Mouse (Mus musculus) lung, adult 10 weeks (tissue): ENCODE data around the gene Rnf224. TPM values are rescaled to one million over a fixed set of nuclear protein-coding genes. Genes with fewer than 3 reads are reported as not detected.

Source experiments
- polyA plus RNA-seq: library from polyadenylated mRNA; stranded (reverse); fragments of 350-450 nt; fragmentation: Illumina TruSeq; extraction: RNeasy Lipid Tissue Mini Kit (QIAGEN cat#74804); gene quantifications from one replicate; pipeline ENCODE4 v1.2.3, GENCODE M21; 2014; ENCODE audit warnings: low read depth, low replicate concordance; ENCODE audit not compliant: insufficient read depth

Gene Rnf224
- polyA plus RNA-seq, result not detected

DNA sequence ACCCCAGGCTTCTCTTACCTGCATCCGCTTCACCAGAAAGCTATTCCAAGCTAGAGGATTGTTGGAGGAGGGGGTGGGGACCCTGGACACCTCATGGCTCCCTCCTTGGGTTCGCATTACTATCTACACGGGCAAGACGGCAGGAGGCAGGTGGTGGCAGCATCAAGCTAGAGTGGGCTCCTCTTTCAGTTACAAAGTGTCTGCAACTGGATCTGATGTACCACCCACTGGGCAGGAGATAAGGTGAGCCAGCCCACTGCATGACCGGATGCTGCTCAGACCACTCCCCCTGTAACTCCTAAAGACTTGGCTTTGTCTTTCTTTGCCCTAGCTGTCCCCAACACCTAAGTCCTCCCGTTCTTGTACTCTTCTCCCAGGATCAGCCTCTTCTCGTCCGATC, at the start of gene Rnf224:
Gene Rnf224, minus strand, starts transcription at position 174 of the 400 bp plus-strand sequence.

DNA sequence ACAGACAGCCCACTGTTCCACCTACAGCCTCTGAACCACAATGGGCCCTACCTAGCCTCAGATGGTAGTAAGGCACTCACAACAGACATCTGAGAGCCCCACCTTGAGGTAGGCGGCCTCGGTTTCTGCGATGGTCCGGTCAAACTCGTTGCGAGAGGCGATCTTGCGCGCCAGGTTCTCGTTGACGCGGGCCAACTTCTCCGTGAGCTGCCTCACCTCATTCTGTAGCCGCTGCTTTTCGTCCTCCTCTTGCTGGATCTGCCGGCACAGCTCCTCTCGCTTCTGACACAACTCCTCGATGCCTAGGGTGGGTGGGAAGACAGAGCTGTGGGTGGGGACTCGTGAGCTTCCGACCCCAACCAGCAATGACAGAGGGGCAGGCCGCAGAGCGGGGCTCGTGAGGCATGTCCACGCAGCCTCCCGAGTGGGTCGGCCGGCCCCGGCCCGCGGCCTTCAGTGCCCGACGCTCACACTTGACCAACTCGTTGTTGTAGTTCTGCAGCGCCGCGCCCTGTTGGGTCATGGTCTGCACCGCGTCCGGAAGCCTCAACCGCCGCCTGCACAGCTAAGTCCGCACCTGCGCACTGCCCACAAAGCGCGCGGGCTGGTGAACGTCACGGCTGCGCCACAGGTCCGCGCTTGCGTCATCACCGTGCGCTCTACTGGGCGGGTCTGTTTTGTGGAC, 35.4 kb upstream of the Rnf224 start, which contains the start of the genes Ssna1 and Anapc2:
Gene Ssna1, minus strand, starts transcription at position 612 of the 685 bp plus-strand sequence.
Gene Anapc2, plus strand, starts transcription at position 652 of the 685 bp plus-strand sequence.

DNA sequence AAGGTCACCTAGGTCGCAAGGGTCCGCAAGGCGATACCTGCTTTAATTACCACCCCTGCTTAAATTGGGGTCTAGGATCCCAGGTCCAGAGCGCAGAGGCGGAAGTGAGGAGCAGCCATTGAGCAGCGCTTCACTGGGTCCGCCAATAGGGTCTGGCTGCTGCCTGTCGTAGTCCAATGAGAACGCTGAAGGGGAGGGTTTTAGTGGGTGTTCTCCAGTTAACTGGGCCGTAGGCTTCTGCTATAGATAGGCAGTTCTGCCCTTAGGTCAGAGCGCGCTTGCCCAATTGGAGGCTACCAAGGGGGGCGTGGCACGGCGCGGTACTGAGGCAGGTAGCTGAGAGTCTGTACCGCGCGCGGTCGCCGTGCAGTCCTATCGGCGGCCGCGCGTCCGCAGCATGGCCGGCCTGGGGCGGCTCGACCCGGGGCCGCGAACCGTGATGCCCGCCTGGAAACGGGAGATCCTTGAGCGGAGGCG, 25.7 kb upstream of the Rnf224 start, which contains the start of gene Tprn:
Gene Tprn, plus strand, starts transcription at position 328 of the 477 bp plus-strand sequence.

DNA sequence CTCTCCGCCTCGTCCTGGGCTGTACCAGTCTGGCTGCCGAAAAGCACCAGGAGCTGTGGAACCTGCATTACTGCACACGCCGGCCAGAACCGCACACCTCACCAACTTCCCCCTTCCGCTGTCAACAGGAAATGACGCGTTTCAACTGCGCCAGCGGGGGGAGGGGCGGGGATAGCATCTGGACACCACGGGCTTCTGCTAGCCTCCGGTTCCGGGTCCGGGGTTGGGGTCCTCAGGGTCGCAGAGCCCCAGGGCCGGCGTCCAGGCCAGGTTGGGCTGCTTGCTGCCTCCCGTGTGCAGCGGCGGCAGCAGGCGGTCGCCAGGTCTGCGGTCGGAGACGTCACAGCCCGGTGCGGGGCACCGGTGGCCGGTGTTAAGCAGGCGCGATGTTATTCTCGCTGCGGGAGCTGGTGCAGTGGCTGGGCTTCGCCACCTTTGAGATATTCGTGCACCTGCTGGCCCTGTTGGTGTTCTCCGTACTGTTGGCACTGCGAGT, 18.7 kb upstream of the Rnf224 start, which contains the start of gene Tmem203:
Gene Tmem203, plus strand, starts transcription at position 156 of the 496 bp plus-strand sequence.

DNA sequence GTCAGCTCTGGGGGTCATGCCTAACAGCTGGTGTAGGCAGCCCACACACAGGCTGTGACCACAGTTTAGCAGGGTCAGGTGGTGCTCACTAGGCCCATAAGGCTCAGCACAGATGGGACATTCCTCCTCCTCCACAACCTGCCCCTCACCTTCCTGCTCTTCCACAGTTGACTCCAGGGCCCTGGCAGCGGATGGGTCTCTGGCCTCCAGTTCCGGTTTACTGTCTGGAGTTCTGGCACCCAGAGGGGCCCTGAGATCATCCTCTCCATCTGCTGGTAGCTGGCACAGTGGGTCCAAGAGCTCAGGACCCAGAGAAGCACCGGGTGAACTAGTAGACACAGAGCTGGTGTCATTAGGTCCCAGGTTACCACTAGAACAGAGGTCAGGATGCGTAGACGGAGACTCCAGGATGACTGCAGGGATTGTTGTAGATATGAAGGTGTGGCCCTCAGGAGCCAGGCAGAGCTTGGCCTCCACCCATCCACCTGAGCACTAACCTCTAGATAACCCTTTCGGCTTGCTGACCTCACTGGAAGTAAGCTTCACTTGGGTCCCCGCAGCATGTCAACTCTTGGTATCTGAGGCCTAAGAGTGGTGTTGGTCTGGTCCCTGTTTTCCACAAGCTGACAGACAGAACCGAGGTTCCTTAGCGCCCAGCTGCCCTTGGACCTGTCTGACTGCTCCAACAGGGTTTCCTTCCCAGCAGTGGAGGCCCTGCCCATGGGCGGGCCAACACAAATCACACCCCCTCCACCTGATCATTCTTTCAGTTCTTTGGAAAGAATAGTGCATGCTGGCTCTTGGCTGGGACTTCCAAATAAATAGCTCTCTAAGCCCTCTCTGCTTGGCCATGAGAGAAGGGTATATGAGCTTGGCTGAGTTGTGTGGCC, 9.8 kb upstream of the Rnf224 start, which contains the start of gene AL732309.1:
Gene AL732309.1, minus strand, starts transcription at position 681 of the 890 bp plus-strand sequence.

DNA sequence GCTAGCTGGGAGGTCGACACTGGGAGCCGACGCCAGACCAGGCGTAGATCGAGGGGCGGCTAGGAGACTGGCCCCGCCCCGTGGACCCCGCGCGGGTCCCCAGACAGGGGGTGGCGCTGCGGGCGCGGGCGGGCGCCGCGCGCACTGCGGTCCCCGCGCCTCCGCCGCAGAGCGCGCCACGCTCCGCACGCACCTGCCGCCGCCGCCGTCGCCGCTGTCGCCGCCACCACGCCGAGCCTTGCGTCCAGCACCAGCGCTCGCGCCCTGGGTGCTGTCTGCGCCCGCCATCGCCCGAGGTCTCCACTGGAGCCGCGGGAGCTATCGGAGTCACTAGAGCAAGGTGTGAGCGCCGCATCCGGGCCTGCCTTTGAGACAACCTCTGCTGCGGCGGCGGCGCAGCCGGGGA, 5.5 kb upstream of the Rnf224 start, which contains the start of the genes Rnf208 and Cysrt1:
Gene Rnf208, plus strand, starts transcription at position 155 of the 406 bp plus-strand sequence.
Gene Cysrt1, minus strand, starts transcription at position 352 of the 406 bp plus-strand sequence.

DNA sequence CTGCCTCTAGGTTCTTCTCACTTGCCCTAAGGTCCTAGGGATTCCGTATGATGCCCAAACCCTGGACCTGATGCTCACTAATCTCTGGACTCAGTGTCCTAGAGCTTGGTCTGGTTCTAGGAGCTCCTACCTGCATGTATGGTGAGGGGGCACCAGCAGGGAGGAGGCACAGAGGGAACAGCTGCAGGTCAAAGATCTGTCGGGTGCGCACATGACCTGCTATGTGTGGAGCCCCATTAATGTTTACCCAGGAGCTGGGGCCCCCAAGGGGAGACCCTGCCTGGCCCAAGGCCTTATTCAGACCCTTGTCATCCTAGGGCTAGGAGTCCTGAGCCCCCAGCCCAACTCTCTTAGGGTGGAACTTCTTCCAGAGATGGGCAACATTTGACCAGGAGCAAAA, 2.5 kb downstream of the Rnf224 start, which contains the start of gene Slc34a3:
Gene Slc34a3, minus strand, starts transcription at position 315 of the 400 bp plus-strand sequence.

DNA sequence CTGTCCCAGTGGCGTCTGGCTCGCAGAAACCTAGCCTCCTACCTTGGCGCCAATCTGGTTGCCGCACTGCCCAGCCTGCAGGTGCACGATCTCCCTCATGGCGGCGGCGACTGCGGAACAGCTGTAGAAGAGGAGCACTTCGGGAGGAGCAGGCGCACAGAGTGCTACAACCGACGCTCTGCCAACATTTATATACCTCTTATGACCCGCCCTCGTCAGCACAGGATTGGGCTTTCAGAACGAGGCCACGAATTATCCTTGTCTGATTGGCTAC, 12.2 kb downstream of the Rnf224 start, which contains the start of gene Tubb4b:
Gene Tubb4b, minus strand, starts transcription at position 211 of the 274 bp plus-strand sequence.

DNA sequence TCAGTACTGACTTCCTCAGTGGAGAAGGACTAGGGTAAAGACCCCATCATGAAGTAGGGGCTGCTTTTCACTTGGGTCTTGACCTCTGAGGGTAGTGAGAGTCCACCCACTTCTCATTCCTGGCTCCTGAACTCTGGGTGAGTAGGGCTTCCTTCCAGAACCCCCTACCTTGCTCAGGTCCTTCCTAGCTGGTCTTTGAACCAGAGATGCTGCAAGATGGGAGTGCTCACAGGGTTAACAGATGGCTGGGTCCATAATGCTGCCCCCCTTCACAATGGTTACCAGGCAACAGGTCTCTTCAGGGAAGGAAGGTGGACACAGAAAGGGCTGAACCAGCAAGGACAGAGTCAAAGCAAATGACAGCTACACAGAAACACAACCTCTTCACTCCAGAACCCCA, 18.1 kb downstream of the Rnf224 start, which contains the start of gene Fam166a:
Gene Fam166a, plus strand, starts transcription at position 301 of the 400 bp plus-strand sequence.

DNA sequence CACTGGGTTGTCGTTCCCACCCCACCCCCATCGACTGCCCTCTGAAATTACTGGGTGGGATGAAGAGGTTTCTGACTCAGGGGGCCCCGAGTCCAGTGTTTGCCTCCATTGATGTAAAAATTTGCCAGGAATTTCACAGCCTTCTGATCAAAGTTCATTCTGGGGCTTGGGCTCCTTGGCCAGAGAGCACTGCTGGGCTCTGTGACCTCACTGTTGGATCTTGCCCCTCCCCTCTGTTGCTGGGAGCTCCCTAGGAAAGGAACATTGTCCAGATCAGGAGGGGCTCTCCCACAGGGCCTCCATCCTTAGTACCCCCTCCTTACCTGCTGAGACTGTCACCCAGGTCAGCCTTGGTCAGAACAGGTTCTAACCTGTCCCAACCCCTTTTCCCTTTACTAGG, 22.1 kb downstream of the Rnf224 start, which contains the start of gene Stpg3:
Gene Stpg3, minus strand, starts transcription at position 194 of the 400 bp plus-strand sequence.

DNA sequence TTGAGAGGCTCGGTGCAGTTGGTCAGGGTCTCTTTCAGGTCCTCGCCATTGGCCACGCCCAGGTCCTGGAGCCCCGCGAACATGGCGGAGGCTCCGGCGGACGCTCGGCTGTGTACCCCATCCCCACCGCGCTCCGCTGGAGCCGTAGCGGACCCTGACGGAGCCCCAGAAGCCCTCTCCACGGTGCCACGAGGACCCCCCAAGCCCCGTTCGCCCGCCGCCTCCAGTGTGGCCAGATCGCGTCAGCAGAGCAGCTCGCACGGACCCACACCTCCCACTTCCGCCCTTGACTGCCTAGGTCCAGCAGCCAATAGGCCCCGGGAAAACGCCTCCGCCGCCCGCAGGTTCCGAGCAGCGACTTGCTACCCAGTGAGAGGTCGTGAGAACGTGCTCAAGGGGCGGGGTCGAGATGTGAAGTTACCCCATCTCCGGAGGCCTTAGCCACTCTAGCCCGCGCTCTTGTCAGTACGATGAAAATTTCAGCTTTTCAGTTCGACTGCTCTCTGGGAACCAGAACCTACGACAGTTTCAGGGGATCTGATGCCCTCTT, 25.4 kb downstream of the Rnf224 start, which contains the start of gene Nelfb:
Gene Nelfb, minus strand, starts transcription at position 369 of the 550 bp plus-strand sequence.

DNA sequence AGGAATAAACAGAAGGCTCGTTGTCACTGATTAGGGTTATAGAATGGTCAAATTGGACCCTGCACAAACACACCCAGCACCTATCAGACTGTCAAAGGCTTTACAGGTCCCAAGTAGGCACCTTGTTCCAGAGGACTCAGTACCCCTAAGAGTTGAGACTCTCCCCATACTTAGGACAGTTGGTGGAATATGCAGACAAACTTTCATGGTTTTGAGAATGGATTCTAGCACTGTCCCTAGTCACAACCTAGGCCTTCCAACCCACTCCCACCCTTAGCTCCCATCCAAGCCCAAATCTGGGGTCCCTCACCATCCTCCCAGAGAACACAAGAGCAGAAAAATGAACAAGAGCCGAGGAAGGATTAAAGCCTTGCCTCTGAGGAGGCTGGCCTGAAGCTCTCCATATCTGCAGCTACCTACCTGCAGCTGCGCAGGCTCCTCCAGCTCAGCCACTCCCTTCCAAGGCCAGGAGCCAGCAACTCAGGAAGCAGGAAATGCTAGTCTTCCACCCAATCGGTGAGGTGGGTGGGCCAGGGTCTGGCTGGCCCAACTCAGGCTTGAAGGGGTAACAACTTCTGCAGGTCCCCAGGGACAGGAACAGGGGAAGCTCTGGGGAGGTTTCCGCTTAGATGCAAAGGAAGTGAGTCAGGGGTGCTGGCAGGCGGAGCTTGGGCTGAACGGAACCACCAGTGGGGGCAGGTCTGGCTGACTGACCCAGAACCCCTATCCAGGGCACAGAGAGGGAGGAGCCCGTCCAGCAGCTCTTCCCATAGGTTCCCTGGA, 40.2 kb downstream of the Rnf224 start, which contains the start of gene Tor4a:
Gene Tor4a, minus strand, starts transcription at position 715 of the 783 bp plus-strand sequence.

Other genes with a start within 250 kb of the Rnf224 start
- gene Nsmf, start 182.4 kb downstream of the Rnf224 start, polyA plus RNA-seq, result 29.3 TPM
- 2.4 TPM for gene Entpd8, start 156.5 kb downstream of the Rnf224 start, polyA plus RNA-seq
- gene Noxa1, start 141.6 kb downstream of the Rnf224 start, polyA plus RNA-seq, result 1.9 TPM
- gene Nrarp, start 56.0 kb downstream of the Rnf224 start, polyA plus RNA-seq, result 28.7 TPM
- 18.3 TPM for gene Tor4a, start 39.9 kb downstream of the Rnf224 start, polyA plus RNA-seq
- gene Nelfb, start 25.3 kb downstream of the Rnf224 start, polyA plus RNA-seq, result 41.8 TPM
- not detected for gene Stpg3, start 22.1 kb downstream of the Rnf224 start, polyA plus RNA-seq
- gene Fam166a, start 18.0 kb downstream of the Rnf224 start, polyA plus RNA-seq, result not detected
- 379 TPM for gene Tubb4b, start 12.1 kb downstream of the Rnf224 start, polyA plus RNA-seq
- gene Slc34a3, start 2.4 kb downstream of the Rnf224 start, polyA plus RNA-seq, result not detected
- gene Rnf208, start 5.5 kb upstream of the Rnf224 start, polyA plus RNA-seq, result 2.1 TPM
- 0.30 TPM for gene Cysrt1, start 5.7 kb upstream of the Rnf224 start, polyA plus RNA-seq
- gene AL732309.1, start 10.1 kb upstream of the Rnf224 start, polyA plus RNA-seq, result 6.2 TPM
- gene Tmem203, start 18.7 kb upstream of the Rnf224 start, polyA plus RNA-seq, result 15.5 TPM
- gene Tprn, start 25.8 kb upstream of the Rnf224 start, polyA plus RNA-seq, result 6.2 TPM
- 68.9 TPM for gene Ssna1, start 35.7 kb upstream of the Rnf224 start, polyA plus RNA-seq
- gene Anapc2, start 35.7 kb upstream of the Rnf224 start, polyA plus RNA-seq, result 38.0 TPM
- not detected for gene Tmem210, start 51.4 kb upstream of the Rnf224 start, polyA plus RNA-seq
- gene Lrrc26, start 53.1 kb upstream of the Rnf224 start, polyA plus RNA-seq, result 22.2 TPM
- gene Grin1, start 82.4 kb upstream of the Rnf224 start, polyA plus RNA-seq, result not detected
- 31.9 TPM for gene Man1b1, start 95.6 kb upstream of the Rnf224 start, polyA plus RNA-seq
- 18.5 TPM for gene Dpp7, start 119.6 kb upstream of the Rnf224 start, polyA plus RNA-seq
- gene Uap1l1, start 128.9 kb upstream of the Rnf224 start, polyA plus RNA-seq, result 51.2 TPM
- 1.0 TPM for gene Sapcd2, start 135.5 kb upstream of the Rnf224 start, polyA plus RNA-seq
- 7.6 TPM for gene Entpd2, start 159.1 kb upstream of the Rnf224 start, polyA plus RNA-seq
- 69.7 TPM for gene Npdc1, start 162.6 kb upstream of the Rnf224 start, polyA plus RNA-seq
- gene Fut7, start 186.5 kb upstream of the Rnf224 start, polyA plus RNA-seq, result 1.7 TPM
- 9.0 TPM for gene Abca2, start 191.9 kb upstream of the Rnf224 start, polyA plus RNA-seq
- gene Clic3, start 220.1 kb upstream of the Rnf224 start, polyA plus RNA-seq, result 364 TPM
- gene Paxx, start 224.3 kb upstream of the Rnf224 start, polyA plus RNA-seq, result 44.5 TPM
- 1.6 TPM for gene Ptgds, start 233.3 kb upstream of the Rnf224 start, polyA plus RNA-seq